Mouse (Mus musculus) G1E (cell line): ENCODE results near the gene Vmn1r5.

Experiments used
- CTCF ChIP-seq: IDR thresholded peaks from 2 replicates; pipeline ENCODE4 v1.5.1; 2012; ENCODE audit warnings: low read depth, low read length, inconsistent platforms, mixed read lengths
- POLR2AphosphoS5 ChIP-seq: IDR thresholded peaks from 2 replicates; pipeline ENCODE4 v1.6.1; 2012; ENCODE audit warnings: low read depth, low read length, inconsistent platforms; ENCODE audit not compliant: insufficient replicate concordance

DNA sequence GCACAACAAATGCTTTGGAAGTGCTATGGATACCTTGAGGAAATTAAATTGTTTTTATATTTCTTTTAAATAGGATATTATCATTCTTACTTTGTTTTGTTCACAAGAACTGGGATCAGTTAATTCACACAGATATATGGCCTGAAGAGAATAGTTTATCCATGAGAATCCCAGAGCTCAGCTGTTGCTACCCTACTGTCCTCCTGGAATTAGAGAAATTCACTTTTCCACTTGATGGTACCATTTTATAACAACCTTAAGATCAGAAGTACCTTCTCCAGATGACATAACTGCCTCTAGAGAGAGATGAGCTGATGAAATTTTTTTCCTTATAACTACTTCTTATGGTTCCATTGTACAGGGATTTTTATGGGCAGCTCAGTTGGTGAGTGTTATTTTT is 61.9 kb downstream of the Vmn1r5 start, which contains the start of gene Vmn1r8:
- TF ChIP-seq CTCF: no peak
- no peak for TF ChIP-seq POLR2AphosphoS5
